Mouse (Mus musculus): ENCODE data around the gene Magi1. TPM values are rescaled to one million over a fixed set of nuclear protein-coding genes. Genes with fewer than 3 reads are reported as not detected.

Magi1 gene
- total RNA-seq (2012; rRNA removed) (not detected in 2 replicates), total RNA-seq (2014; rRNA removed) (not detected in 2 replicates), polyA plus RNA-seq (2012; ENCODE audit: insufficient read length, low read depth) (not detected in 2 replicates)

DNA sequence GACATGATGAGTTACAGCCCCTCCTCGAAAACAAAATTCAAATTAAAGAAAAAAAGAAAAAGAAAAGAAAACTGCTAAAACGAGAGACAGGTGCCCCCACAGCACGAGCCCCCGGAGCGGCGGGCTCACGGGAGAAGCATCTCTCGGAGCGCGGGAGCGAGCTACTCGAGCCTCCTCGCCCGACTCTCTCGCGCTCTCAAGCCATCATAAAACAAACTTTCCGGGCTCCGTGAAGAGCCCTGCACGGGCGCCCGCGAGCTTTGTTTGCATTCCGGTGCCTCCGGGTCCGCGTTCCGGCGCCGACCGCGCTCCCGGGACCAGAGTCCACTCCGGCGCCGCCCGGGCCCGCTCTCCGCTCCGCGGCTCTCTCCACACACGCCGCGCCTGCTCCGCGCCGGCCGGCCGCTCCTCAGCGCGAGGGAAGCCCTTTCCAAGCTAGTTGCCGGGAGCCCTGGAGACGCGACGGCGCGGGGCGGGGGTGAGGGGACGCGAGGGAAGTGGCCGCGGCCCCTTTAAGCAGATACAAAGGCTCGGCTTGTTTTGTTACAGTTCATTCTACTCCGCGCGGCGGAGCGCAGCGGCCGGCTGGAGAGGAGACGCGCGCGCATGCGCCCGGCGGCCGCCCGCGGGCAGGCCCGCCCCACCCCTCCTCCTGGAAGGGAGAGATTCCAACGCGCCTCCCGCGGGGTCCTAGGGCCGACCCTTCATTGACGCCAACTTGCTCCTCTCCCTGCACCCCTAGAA is at the start of gene Magi1:
Gene Magi1, minus strand, starts transcription at position 600 of the 744 bp plus-strand sequence.
- in situ Hi-C loops (cut with MboI; ENCODE audit: low pct_ligation_motif_present, low pct_unique_long_range_greater_than_20kb, low sequenced_read_pairs), result no loop called here
- Histone ChIP-seq H3K4me1 (ENCODE audit: control insufficient read depth in 1 of 2, insufficient read depth in 2 of 2) (no peaks in the 10 kb centered on the region), H3K9ac (ENCODE audit: insufficient read depth, low read depth) (no peak within 1 kb of the TSS), H3K79me2 (replicated peaks; ENCODE audit: control insufficient read depth, extremely low read depth, insufficient read depth, poor library complexity, severe bottlenecking) (no peaks in the 10 kb centered on the region), H3K27me3 (replicated peaks) (no peaks in the 10 kb centered on the region), H3K9me3 (replicated peaks; ENCODE audit: low read length) (peaks cover 74% of the 10 kb centered on the region), H3K36me3 (replicated peaks in 1 of 2; ENCODE audit: control insufficient read depth in 1 of 2, insufficient read depth in 1 of 2, low read length in 1 of 2) (no peaks in the 10 kb centered on the region), H3K27ac (ENCODE audit: insufficient read depth, low read depth) (no peak within 1 kb of the TSS), H3K4me2 (ENCODE audit: insufficient read depth, low read depth, poor library complexity, severe bottlenecking) (no peak within 1 kb of the TSS), H3K4me3 (replicated peaks in 1 of 3; ENCODE audit: low read depth in 2 of 3, low read length in 2 of 3, poor library complexity in 1 of 3) (no peak within 1 kb of the TSS)
- TF ChIP-seq CHD2 (IDR thresholded peaks at IDR 0.05; ENCODE audit: low read length), result no peak
- TF ChIP-seq KAT2A (IDR thresholded peaks at IDR 0.05; ENCODE audit: insufficient replicate concordance, low read length), result no peak
- TF ChIP-seq ZNF384 (IDR thresholded peaks at IDR 0.05; ENCODE audit: low read depth, low read length), result no peak
- TF ChIP-seq ELF1 (IDR thresholded peaks at IDR 0.05; ENCODE audit: low read depth, low read length), result no peak
- TF ChIP-seq BHLHE40 (IDR thresholded peaks at IDR 0.05; ENCODE audit: low read depth, low read length), result no peak
- TF ChIP-seq GABPA (IDR thresholded peaks at IDR 0.05; ENCODE audit: insufficient replicate concordance, low read depth, low read length), result no peak
- no peak for TF ChIP-seq SIN3A (IDR thresholded peaks at IDR 0.05; ENCODE audit: low read length)
- DNase-seq (ENCODE audit: extremely low read depth), result no peak
- dilution Hi-C loops (cut with MboI; ENCODE audit: extremely low pct_ligation_motif_present, extremely low pct_unique_long_range_greater_than_20kb, low sequenced_read_pairs), result no loop called here

DNA sequence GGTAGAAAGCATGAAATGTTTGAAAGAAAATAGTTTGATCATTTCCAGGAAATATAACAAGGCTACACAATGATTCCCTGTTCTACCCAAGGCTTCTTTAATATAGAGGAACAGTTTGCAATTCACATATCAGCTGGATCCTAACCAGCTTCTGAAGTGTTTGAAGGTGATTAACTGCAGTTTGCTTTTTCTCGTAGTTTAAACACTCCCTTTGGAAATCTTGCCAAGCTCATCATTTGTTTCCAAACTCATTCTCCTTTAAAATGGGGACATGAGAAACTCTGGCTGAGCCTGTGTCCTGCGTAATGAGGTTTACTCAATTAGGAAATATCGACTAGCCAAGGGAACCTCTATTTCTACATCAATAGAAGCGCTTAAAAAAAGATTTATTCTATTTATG is 43.4 kb upstream of the Magi1 start:
- no peak overlapping the region for H3K9ac ChIP-seq (ENCODE audit: insufficient read depth, low read depth)
- in situ Hi-C loops (cut with MboI; ENCODE audit: low pct_ligation_motif_present, low pct_unique_long_range_greater_than_20kb, low sequenced_read_pairs) (no loop called here), dilution Hi-C loops (cut with MboI; ENCODE audit: extremely low pct_ligation_motif_present, extremely low pct_unique_long_range_greater_than_20kb, low sequenced_read_pairs) (no loop called here)
- H3K36me3 ChIP-seq (replicated peaks in 1 of 2; ENCODE audit: control insufficient read depth in 1 of 2, insufficient read depth in 1 of 2, low read length in 1 of 2), result no peaks in the 10 kb centered on the region
- H3K4me2 ChIP-seq (ENCODE audit: insufficient read depth, low read depth, poor library complexity, severe bottlenecking), result no peak overlapping the region
- TF ChIP-seq BHLHE40 (IDR thresholded peaks at IDR 0.05; ENCODE audit: low read depth, low read length), result no peak
- no peak for TF ChIP-seq PAX5 (IDR thresholded peaks at IDR 0.05; ENCODE audit: low read length)
- no peak for TF ChIP-seq TBP (conservative IDR thresholded peaks at IDR 0.05; ENCODE audit: low read depth, low read length)
- TF ChIP-seq MXI1 (IDR thresholded peaks at IDR 0.05; ENCODE audit: low read depth, low read length), result no peak
- no peak for TF ChIP-seq IRF4 (IDR thresholded peaks at IDR 0.05; ENCODE audit: low read depth, low read length)
- TF ChIP-seq POLR2AphosphoS2 (IDR thresholded peaks at IDR 0.05; ENCODE audit: low read depth, low read length), result no peak
- no peak for TF ChIP-seq KAT2A (IDR thresholded peaks at IDR 0.05; ENCODE audit: insufficient replicate concordance, low read length)
- no peak for TF ChIP-seq ELF1 (IDR thresholded peaks at IDR 0.05; ENCODE audit: low read depth, low read length)
- TF ChIP-seq RAD21 (IDR thresholded peaks at IDR 0.05; ENCODE audit: low read depth, low read length), result no peak
- TF ChIP-seq MYC (IDR thresholded peaks at IDR 0.05; ENCODE audit: low read depth, low read length), result no peak
- no peak for TF ChIP-seq CHD1 (IDR thresholded peaks at IDR 0.05; ENCODE audit: low read depth, low read length)
- no peak for TF ChIP-seq MEF2A (IDR thresholded peaks at IDR 0.05; ENCODE audit: borderline replicate concordance, low read depth, low read length)
- TF ChIP-seq GABPA (IDR thresholded peaks at IDR 0.05; ENCODE audit: insufficient replicate concordance, low read depth, low read length), result no peak
- no peak for TF ChIP-seq MAX (IDR thresholded peaks at IDR 0.05; ENCODE audit: low read length)
- no peak for TF ChIP-seq ZNF384 (IDR thresholded peaks at IDR 0.05; ENCODE audit: low read depth, low read length)
- TF ChIP-seq E2F4 (IDR thresholded peaks at IDR 0.05; ENCODE audit: insufficient replicate concordance, low read depth, low read length), result no peak
- no peak for TF ChIP-seq RCOR1 (conservative IDR thresholded peaks at IDR 0.05; ENCODE audit: low read depth, low read length)
- no peak for TF ChIP-seq UBTF (IDR thresholded peaks at IDR 0.05; ENCODE audit: low read depth, low read length)
- H3K27ac ChIP-seq (ENCODE audit: insufficient read depth, low read depth), result no peak overlapping the region
- H3K27me3 ChIP-seq (replicated peaks), result no peaks in the 10 kb centered on the region
- no peaks in the 10 kb centered on the region for H3K4me1 ChIP-seq (ENCODE audit: control insufficient read depth in 1 of 2, insufficient read depth in 2 of 2)
- H3K9me3 ChIP-seq (replicated peaks; ENCODE audit: low read length), result peaks cover 74% of the 10 kb centered on the region
- no peak for DNase-seq (ENCODE audit: extremely low read depth)
- no peaks in the 10 kb centered on the region for H3K79me2 ChIP-seq (replicated peaks; ENCODE audit: control insufficient read depth, extremely low read depth, insufficient read depth, poor library complexity, severe bottlenecking)
- no peak overlapping the region for H3K4me3 ChIP-seq (replicated peaks in 1 of 3; ENCODE audit: low read depth in 2 of 3, low read length in 2 of 3, poor library complexity in 1 of 3)

All from CH12.LX (cell line).